Mouse (Mus musculus) gastrocnemius, postnatal 14 days (tissue): ENCODE data around the gene Xpc. TPM values are rescaled to one million over a fixed set of nuclear protein-coding genes. Genes with fewer than 3 reads are reported as not detected.
"Not testable (repeated sequence)": the region's sequence is repeated elsewhere in the genome, so short reads cannot be mapped to it uniquely, and the experiment has no call there.

Experiments used
- DNase-seq: peaks from one replicate; pipeline ENCODE4 v3.0.0; 2021; ENCODE audit warnings: mixed read lengths
- intact Hi-C: fragments of 180-260 bp; cut with DNase I; formaldehyde crosslinking; loops from one replicate; pipeline ENCODE4 v1.15.1; 2025; ENCODE audit warnings: low total_unique reads
- total RNA-seq, 2 experiments: library from RNA; stranded (reverse); gene quantifications; 2 replicates each; pipeline ENCODE4 v1.2.3; 2021

Xpc gene
- total RNA-seq, 2 experiments from 2014 or later, result 6.8 to 7.2 TPM

GRCm38 (mm10) chr6:91476541-91476940, 39.1 kb downstream of the Xpc start:
- intact Hi-C loops, result no loop called here
- no peak for DNase-seq

DNA sequence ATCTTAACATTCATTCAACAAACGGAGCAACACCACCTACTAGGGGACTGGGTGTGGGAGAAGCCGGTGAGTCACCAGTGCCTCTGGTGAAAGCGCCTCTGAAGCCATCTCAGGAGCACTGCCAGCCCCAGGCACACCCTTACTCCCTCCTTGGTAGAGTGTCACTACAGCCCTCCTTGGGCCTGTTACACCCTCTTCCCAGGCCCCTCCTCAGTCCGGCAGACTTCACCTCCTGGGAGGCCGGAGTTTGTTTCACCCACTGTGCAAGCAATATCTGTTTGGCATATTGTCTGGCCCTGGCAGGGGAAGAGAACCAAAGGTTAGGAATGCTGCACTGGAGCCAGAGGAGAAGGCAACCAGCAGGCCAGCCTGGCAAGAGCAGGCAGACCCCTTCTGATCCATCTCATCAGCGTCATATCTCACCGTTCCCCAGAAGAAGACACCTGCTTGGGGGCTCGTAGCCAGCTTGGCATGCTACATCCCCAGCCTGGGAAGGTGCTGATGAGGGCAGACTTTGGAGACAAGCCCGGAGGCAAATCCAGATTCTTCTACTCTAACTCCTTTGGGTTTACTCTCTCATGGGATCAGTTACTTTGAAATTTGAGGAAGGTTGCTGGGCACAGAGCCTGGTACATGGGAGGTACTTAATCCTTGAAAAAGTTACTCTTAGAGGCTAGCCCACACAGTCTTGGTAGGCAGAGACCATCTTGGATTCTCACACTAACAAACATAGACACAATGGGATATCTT, 41.1 kb downstream of the Xpc start:
- peak; percentile 52 for DNase-seq
- intact Hi-C loops, result no loop called here

- intact Hi-C loops, result no loop called here
- no peak for DNase-seq
Observed at GRCm38 (mm10) chr6:91473805-91474440, 41.8 kb downstream of the Xpc start.

- DNase-seq, result peak; percentile 98
- intact Hi-C loops, result no loop called here
Observed at GRCm38 (mm10) chr6:91472868-91473804, 42.6 kb downstream of the Xpc start, which contains the start of the genes Chchd4 and Tmem43. TSS of gene Chchd4 (minus strand) at chr6:91473546. TSS of gene Tmem43 (plus strand) at chr6:91473703.

GRCm38 (mm10) chr6:91472319-91472718, 43.4 kb downstream of the Xpc start:
- intact Hi-C loops, result no loop called here
- no peak for DNase-seq

GRCm38 (mm10) chr6:91471427-91471826, 44.3 kb downstream of the Xpc start:
- intact Hi-C loops, DNase-seq: not testable (repeated sequence)

DNA sequence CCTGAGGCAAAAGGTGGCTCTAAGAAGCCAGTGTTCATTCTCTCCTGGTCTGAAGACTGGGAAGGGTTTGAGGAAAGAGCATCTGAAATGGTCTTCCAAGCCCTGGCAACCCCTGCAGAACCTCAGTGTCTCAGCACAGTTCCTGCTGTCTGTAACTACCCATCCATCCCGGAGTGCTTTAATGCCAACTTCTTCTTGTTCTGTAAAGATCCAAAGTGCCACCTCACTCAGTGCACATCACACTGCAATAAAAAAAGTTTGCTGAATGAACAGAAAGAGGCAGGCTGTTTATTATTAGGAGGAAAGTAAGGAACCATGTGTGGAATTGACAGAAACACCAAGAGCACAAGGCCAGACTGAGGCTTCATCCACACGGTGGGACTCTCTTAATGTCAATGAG, 45.0 kb downstream of the Xpc start:
- no peak for DNase-seq
- intact Hi-C loops, result no loop called here

DNA sequence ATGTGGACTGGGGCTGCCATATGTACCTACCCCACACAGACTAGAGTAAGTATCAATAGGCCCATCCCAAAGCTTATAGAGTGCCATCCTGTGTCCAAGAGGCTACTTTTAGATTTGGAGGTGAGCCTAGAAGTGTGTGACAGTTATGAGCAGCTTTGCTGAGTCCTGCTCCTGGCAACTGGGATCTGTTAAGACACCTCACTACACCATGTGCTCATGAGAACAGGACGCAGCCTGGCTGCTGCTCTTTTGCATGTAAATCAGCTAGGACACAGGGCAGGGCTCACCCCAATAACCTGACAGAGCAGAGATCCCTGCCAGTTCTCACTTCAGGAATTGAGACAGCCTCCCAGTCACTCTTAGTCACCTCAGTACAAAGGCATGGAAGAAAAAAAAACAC, 48.6 kb downstream of the Xpc start:
- no peak for DNase-seq
- intact Hi-C loops, result no loop called here

- DNase-seq, result no peak
- intact Hi-C loops, result no loop called here
Observed at GRCm38 (mm10) chr6:91465756-91466155, 49.9 kb downstream of the Xpc start.

GRCm38 (mm10) chr6:91459471-91459870, 56.2 kb downstream of the Xpc start:
- no peak for DNase-seq
- intact Hi-C loops, result no loop called here

DNA sequence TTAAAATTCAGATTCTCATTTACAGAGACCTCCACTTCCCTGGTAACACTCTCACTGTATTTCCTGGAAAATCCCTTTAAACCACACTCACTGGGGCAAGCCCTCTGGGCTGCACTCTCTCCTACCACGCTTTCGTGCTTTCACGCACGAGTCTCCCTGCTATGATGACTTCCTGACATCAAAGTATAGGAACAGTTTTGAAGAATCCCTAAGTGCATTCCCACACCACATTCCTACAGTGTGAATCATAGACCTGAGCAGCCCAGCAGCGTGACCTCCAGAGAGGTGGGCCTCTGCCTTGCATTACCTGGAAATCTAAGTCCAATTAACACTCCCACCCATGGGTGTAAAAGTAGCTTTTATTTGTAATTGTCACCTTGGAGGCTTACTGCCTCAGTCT, 61.1 kb downstream of the Xpc start:
- intact Hi-C loops, result no loop called here
- no peak for DNase-seq

- no peak for DNase-seq
- intact Hi-C loops, result no loop called here
Observed at GRCm38 (mm10) chr6:91452056-91452455, 63.6 kb downstream of the Xpc start.

DNA sequence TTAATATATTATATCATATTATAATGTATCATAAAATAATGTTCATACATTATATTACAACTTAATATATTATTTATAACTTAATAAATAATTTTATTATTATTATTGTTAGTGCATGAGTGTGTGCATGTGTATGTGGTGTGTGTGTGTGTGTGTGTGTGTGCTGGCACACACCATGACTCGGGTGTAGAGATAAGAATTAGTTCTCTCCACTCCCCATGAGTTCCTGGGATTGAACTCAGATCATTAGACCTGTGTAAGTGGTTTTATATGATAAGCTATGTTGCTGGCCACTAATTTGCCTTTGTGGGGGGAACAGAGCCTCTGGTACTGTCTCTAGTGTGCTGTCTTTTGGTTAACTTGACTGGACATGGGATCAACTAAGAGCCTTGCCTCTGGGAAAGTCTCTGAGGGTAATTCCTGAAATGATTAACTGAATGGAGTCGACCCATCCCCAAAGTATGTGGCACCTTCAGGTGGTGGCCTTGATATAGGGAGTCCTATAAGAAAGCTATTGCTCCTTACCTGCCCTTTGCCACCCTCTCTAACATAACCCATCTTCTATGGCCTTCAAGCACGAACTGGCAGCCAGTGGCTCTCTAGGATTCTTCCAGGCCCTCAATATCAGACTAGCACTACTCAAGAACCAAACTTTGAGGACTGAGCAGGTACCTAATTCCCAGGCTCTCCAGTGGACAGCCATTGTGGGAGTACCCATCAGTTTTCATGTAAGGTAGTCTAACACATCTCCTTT, 66.0 kb downstream of the Xpc start:
- no peak for DNase-seq
- intact Hi-C loops, result no loop called here

DNA sequence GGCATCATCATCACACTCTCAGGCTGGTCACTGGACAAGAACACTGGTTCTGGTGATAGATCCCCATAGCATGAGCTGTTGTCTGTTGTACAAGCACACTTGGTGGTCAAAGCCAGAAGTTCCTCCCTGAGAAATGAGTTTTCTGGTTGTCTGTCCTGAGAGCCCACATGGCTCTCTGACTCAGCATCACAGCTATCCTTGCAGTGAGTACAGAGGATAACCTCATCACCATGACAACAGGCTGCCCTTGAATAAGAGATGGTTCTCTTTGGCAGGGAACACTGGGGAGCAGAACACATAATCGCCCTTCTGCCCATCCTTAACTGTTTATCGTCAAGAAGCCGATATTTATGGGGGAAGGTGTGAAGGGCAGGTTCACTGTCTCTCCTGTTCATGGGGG, 70.4 kb downstream of the Xpc start:
- intact Hi-C loops, result no loop called here

DNA sequence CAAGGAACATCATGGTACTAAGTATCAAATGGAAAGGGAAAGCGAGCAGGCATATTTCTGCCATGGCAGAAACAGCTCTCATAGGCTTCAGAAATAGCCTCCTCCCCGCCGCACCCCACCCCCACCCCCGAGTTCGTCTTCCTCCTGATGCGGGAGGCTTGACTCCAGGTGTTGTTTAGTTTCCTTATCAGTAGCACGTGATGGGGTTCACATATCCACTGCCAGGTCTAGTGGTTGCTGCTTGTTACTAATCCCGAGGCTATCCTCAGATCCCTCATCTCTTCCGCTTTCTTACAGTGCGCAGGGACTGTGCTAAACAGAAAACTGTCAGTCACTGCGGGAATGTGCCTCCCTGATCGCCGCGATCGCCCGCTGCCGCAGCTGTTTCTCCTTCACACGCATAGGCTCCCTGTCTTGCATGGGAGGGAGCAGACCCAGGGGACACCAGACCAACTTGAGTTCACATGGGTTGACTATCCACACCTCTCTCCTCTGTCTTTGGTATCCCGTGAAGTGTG, 74.5 kb downstream of the Xpc start:
- DNase-seq, result no peak
- intact Hi-C loops, result no loop called here

More for the DNA sequence above, 70.4 kb downstream of the Xpc start:
- DNase-seq, result no peak

DNA sequence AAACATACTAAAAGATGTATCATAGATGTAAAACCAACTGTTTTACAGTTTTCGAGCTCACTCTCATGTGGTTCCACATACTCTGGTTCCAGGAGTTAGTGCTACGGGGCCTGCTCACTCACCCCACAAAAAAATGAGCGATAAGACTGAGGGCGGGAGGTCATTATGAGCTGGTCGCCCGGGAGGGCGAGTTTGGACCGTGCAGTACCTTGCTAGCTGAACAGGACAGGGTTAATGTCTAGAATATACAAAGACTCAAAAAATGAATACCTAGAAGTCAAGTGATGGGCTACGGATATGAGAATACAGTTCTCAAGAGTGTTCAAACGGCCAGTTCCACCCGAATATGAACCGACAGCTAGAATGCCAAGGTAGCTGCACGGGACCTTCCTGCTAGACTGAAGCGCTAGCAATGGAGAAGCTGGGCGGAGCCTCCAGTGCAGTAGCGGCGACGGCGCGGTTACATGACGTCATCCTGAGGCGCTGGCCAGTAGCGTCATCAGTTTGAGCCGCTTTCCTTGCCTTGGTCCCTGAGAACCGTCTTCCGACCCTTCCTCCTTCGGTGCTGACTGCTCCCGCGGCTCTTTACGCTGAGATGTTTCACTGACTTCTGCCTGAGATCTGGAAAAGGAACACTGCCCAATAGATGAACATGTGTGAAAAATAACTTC, 75.1 kb downstream of the Xpc start:
- DNase-seq, result peak; percentile 95
- intact Hi-C loops, result no loop called here
